Mouse (Mus musculus): ENCODE results near the gene Ddr2. TPM values are rescaled to one million over a fixed set of nuclear protein-coding genes. Genes with fewer than 3 reads are reported as not detected.
A peak's percentile ranks its signal among the peaks of the same experiment; 100 is the strongest.

The Ddr2 gene
- total and polyA plus RNA-seq, 3 experiments: 0.17 to 0.37 (median 0.30) TPM

DNA sequence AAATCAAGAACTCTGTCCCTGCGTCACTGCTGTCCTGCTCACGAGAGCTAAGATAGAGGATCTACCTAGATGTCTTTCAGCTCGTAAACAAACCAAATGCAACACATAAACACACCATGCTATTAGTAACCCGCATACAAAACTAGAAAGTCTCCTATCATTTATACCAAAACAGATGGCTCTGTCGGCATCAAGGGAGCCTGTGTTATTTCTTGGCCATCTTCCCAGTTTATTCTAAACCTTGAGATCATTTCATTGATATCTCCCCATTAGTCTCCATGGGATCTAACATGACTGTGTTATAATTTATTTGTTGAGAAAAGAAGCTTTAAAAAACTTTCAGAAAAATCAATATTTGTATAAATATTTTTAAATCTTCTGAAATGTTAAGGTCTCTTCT is 45.2 kb upstream of the Ddr2 start:
- no peak overlapping the region for H3K4me3 ChIP-seq (replicated peaks in 1 of 3; ENCODE audit: low read depth in 2 of 3, low read length in 2 of 3, poor library complexity in 1 of 3)
- H3K4me2 ChIP-seq (ENCODE audit: insufficient read depth, low read depth, poor library complexity, severe bottlenecking): no peak overlapping the region
- in situ Hi-C loops (cut with MboI; ENCODE audit: low pct_ligation_motif_present, low pct_unique_long_range_greater_than_20kb, low sequenced_read_pairs) (loop anchor here (25.0 kb wide), 1 partner anchor 618 kb away; the partner anchor contains the start of gene Nuf2), dilution Hi-C loops (cut with MboI; ENCODE audit: extremely low pct_ligation_motif_present, extremely low pct_unique_long_range_greater_than_20kb, low sequenced_read_pairs) (no loop called here)
- peaks cover 5 to 34% of the 10 kb centered on the region in 2 experiments; a peak in 2 of 4 replicates for H3K4me1 ChIP-seq (ENCODE audit: control insufficient read depth in 1 of 2, insufficient read depth in 2 of 2)
- H3K79me2 ChIP-seq (replicated peaks; ENCODE audit: control insufficient read depth, extremely low read depth, insufficient read depth, poor library complexity, severe bottlenecking): no peaks in the 10 kb centered on the region; the same call in 1 of the 2 replicates
- no peak for DNase-seq (ENCODE audit: extremely low read depth)
- no peaks in the 10 kb centered on the region for H3K9me3 ChIP-seq (replicated peaks; ENCODE audit: low read length)
- H3K27me3 ChIP-seq (replicated peaks): no peaks in the 10 kb centered on the region
- no peak overlapping the region for H3K27ac ChIP-seq (ENCODE audit: insufficient read depth, low read depth)
- H3K9ac ChIP-seq (ENCODE audit: insufficient read depth, low read depth): no peak overlapping the region
- no peak for TF ChIP-seq MAZ (IDR thresholded peaks at IDR 0.05; ENCODE audit: low read depth, low read length)
- TF ChIP-seq RAD21 (IDR thresholded peaks at IDR 0.05; ENCODE audit: low read depth, low read length): no peak
- TF ChIP-seq TCF12 (IDR thresholded peaks at IDR 0.05; ENCODE audit: low read depth, low read length): no peak
- no peak for TF ChIP-seq USF1 (IDR thresholded peaks at IDR 0.05; ENCODE audit: low read depth, low read length)
- TF ChIP-seq NRF1 (IDR thresholded peaks at IDR 0.05; ENCODE audit: low read depth, low read length): no peak
- no peak for TF ChIP-seq BHLHE40 (IDR thresholded peaks at IDR 0.05; ENCODE audit: low read depth, low read length)
- no peak for TF ChIP-seq HCFC1 (IDR thresholded peaks at IDR 0.05; ENCODE audit: low read depth, low read length)
- TF ChIP-seq TBP (conservative IDR thresholded peaks at IDR 0.05; ENCODE audit: low read depth, low read length): no peak
- TF ChIP-seq CHD1 (IDR thresholded peaks at IDR 0.05; ENCODE audit: low read depth, low read length): no peak
- no peak for TF ChIP-seq IRF4 (IDR thresholded peaks at IDR 0.05; ENCODE audit: low read depth, low read length)
- no peak for TF ChIP-seq MEF2A (IDR thresholded peaks at IDR 0.05; ENCODE audit: borderline replicate concordance, low read depth, low read length)
- TF ChIP-seq ZNF384 (IDR thresholded peaks at IDR 0.05; ENCODE audit: low read depth, low read length): no peak
- TF ChIP-seq MYC (IDR thresholded peaks at IDR 0.05; ENCODE audit: low read depth, low read length): no peak
- no peak for TF ChIP-seq SMC3 (IDR thresholded peaks at IDR 0.05; ENCODE audit: low read depth, low read length)
- TF ChIP-seq RCOR1 (conservative IDR thresholded peaks at IDR 0.05; ENCODE audit: low read depth, low read length): no peak
- peaks cover 15 to 50% of the 10 kb centered on the region in 2 experiments for H3K36me3 ChIP-seq (replicated peaks in 1 of 2; ENCODE audit: control insufficient read depth in 1 of 2, insufficient read depth in 1 of 2, low read length in 1 of 2)

DNA sequence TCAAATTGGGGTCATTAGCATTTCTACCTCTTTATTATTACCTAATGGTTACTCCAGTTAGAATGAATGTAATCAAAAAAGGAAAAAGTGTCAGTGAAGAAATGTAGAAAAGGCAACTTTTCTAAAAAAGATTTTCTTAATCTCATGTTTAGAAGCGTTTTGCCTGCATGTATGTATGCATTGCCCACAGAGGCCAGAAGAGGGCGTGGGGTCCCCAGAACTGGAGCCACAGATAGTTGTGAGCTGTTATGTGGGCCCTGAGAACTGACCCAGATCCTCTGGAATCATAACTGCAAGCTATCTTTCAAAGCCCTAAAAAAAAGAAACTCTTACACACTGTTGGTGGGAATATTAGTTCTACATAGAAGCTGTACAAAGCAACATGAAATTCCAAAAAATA is 44.7 kb upstream of the Ddr2 start:
- DNase-seq (ENCODE audit: extremely low read depth): no peak
- peak in 1 of 2 experiments; percentile 35; a peak in 2 of 4 replicates for TF ChIP-seq CTCF (conservative IDR thresholded peaks at IDR 0.05 in 1 of 2, IDR thresholded peaks at IDR 0.05 in 1 of 2; ENCODE audit: low read depth in 2 of 2, low read length in 2 of 2)
- no peak for TF ChIP-seq ELF1 (IDR thresholded peaks at IDR 0.05; ENCODE audit: low read depth, low read length)
- TF ChIP-seq GABPA (IDR thresholded peaks at IDR 0.05; ENCODE audit: insufficient replicate concordance, low read depth, low read length): no peak
- no peak overlapping the region for H3K4me3 ChIP-seq (replicated peaks in 1 of 3; ENCODE audit: low read depth in 2 of 3, low read length in 2 of 3, poor library complexity in 1 of 3)
- no peak overlapping the region for H3K9ac ChIP-seq (ENCODE audit: insufficient read depth, low read depth)
- H3K36me3 ChIP-seq (replicated peaks in 1 of 2; ENCODE audit: control insufficient read depth in 1 of 2, insufficient read depth in 1 of 2, low read length in 1 of 2): peaks cover 13 to 50% of the 10 kb centered on the region in 2 experiments
- H3K9me3 ChIP-seq (replicated peaks; ENCODE audit: low read length): no peaks in the 10 kb centered on the region
- no peaks in the 10 kb centered on the region for H3K27me3 ChIP-seq (replicated peaks)
- peaks cover 5 to 33% of the 10 kb centered on the region in 2 experiments; a peak in 2 of 4 replicates for H3K4me1 ChIP-seq (ENCODE audit: control insufficient read depth in 1 of 2, insufficient read depth in 2 of 2)
- in situ Hi-C loops (cut with MboI; ENCODE audit: low pct_ligation_motif_present, low pct_unique_long_range_greater_than_20kb, low sequenced_read_pairs): loop anchor here (25.0 kb wide), 1 partner anchor 618 kb away; the partner anchor contains the start of gene Nuf2
- dilution Hi-C loops (cut with MboI; ENCODE audit: extremely low pct_ligation_motif_present, extremely low pct_unique_long_range_greater_than_20kb, low sequenced_read_pairs): no loop called here
- no peak overlapping the region for H3K4me2 ChIP-seq (ENCODE audit: insufficient read depth, low read depth, poor library complexity, severe bottlenecking)
- no peak overlapping the region for H3K27ac ChIP-seq (ENCODE audit: insufficient read depth, low read depth)
- H3K79me2 ChIP-seq (replicated peaks; ENCODE audit: control insufficient read depth, extremely low read depth, insufficient read depth, poor library complexity, severe bottlenecking): no peaks in the 10 kb centered on the region; the same call in 1 of the 2 replicates

Data from CH12.LX (cell line).